Comparison of ENCODE assay signal across 10 mouse cellular contexts in genomic region chr5:114371731-114372473, GRCm38 (mm10). TPM values are rescaled to one million over a fixed set of nuclear protein-coding genes. Genes with fewer than 3 reads are reported as not detected.
A peak's percentile ranks its signal among the peaks of the same experiment; 100 is the strongest.
DNase-seq lines count a peak whose midpoint lies in the region; ATAC-seq and TF ChIP-seq lines count a peak whose summit lies in the region.
"Had no signal": no experiment of that assay in that cellular context is flagged by ENCODE, and none has a peak within 500 bp of the region (broad histone marks: within the 10 kb centered on the region; RNA-seq: fewer than 3 reads in every experiment).

No protein-coding gene starts in this region.

- peak overlapping the region; percentile 73 for H3K27ac ChIP-seq in kidney, adult 2 months (ENCODE audit: insufficient read depth, low read depth, low read length)
- peak overlapping the region; percentile 66 for H3K27ac ChIP-seq in embryonic facial prominence, embryonic 11.5 days (replicated peaks; ENCODE audit: low read depth, low read length)
- peak overlapping the region; percentile 28 for H3K27ac ChIP-seq in macrophage
- H3K27ac ChIP-seq: midbrain, embryonic 12.5 days had no signal

- no peak overlapping the region for H3K4me3 ChIP-seq in kidney, adult 2 months (ENCODE audit: insufficient read depth, low read depth, low read length)
- H3K4me3 ChIP-seq in embryonic facial prominence, embryonic 11.5 days (ENCODE audit: low read depth, low read length): no peak overlapping the region
- no peak overlapping the region for H3K4me3 ChIP-seq in macrophage (ENCODE audit: inconsistent target)
- H3K4me3 ChIP-seq: midbrain, embryonic 12.5 days had no signal

- no peak for TF ChIP-seq POLR2A in kidney, adult 2 months (IDR thresholded peaks at IDR 0.05; ENCODE audit: low read depth, low read length)

- 61% methylated on average over 25 of the region's 25 CpGs for WGBS in kidney, adult 2 months
- 46% methylated on average over 25 of the region's 25 CpGs for WGBS in embryonic facial prominence, embryonic 11.5 days
- 45% methylated on average over 25 of the region's 25 CpGs for WGBS in macrophage (ENCODE audit: missing documents)

- no peaks in the 10 kb centered on the region for H3K27me3 ChIP-seq in kidney, adult 2 months (replicated peaks; ENCODE audit: control insufficient read depth, insufficient read depth, low read length)
- H3K27me3 ChIP-seq in embryonic facial prominence, embryonic 11.5 days (ENCODE audit: control insufficient read depth, insufficient read depth, low read length): no peaks in the 10 kb centered on the region
- H3K27me3 ChIP-seq: midbrain, embryonic 12.5 days had no signal

- no peak for DNase-seq in kidney, adult 2 months
- no peak for DNase-seq in kidney, adult 8-10 months
- DNase-seq in embryonic facial prominence, embryonic 11.5 days (ENCODE audit: low spot score): peak; percentile 29
- peak; percentile 44 for DNase-seq in kidney, postnatal 10 days
- DNase-seq in gastrocnemius, postnatal 4 days (ENCODE audit: low spot score in 2 of 2): no peak
- no peak for DNase-seq in cerebellum, adult 9-10 months
- DNase-seq: thymus, postnatal 25 days had no signal

- no peaks in the 10 kb centered on the region for H3K36me3 ChIP-seq in kidney, adult 2 months (ENCODE audit: control insufficient read depth, insufficient read depth, low read length)
- peaks cover 22% of the 10 kb centered on the region for H3K36me3 ChIP-seq in embryonic facial prominence, embryonic 11.5 days (replicated peaks; ENCODE audit: control insufficient read depth, insufficient read depth, low read depth, low read length)
- H3K36me3 ChIP-seq in macrophage (ENCODE audit: inconsistent target): peaks cover 49% of the 10 kb centered on the region

- no peaks in the 10 kb centered on the region for H3K9me3 ChIP-seq in embryonic facial prominence, embryonic 11.5 days (replicated peaks; ENCODE audit: control insufficient read depth, low read length)
- H3K9me3 ChIP-seq: midbrain, embryonic 12.5 days had no signal

- peaks cover 16% of the 10 kb centered on the region for H3K4me1 ChIP-seq in kidney, adult 2 months (ENCODE audit: control insufficient read depth, insufficient read depth, low read length)
- peaks cover 15% of the 10 kb centered on the region for H3K4me1 ChIP-seq in embryonic facial prominence, embryonic 11.5 days (ENCODE audit: control insufficient read depth, insufficient read depth, low read length)

- no peak for ATAC-seq in embryonic facial prominence, embryonic 11.5 days (replicated peaks; ENCODE audit: insufficient number of reproducible peaks, low FRiP score, low TSS enrichment, low read depth)
- no peak for ATAC-seq in activated CD4-positive, CD25-positive, alpha-beta regulatory T cell, adult 4 months

- H3K9ac ChIP-seq in embryonic facial prominence, embryonic 11.5 days (replicated peaks; ENCODE audit: low read length): no peak overlapping the region
- H3K9ac ChIP-seq: midbrain, embryonic 12.5 days had no signal

- no peak for TF ChIP-seq CTCF in kidney, adult 2 months (conservative IDR thresholded peaks at IDR 0.05; ENCODE audit: insufficient read depth, insufficient read length, low read depth, low read length)

- peaks cover 71% of the 10 kb centered on the region for H3K79me2 ChIP-seq in macrophage (ENCODE audit: inconsistent target)

- H3K4me2 ChIP-seq in embryonic facial prominence, embryonic 11.5 days (ENCODE audit: low read depth, low read length): no peak overlapping the region
- H3K4me2 ChIP-seq: midbrain, embryonic 12.5 days had no signal

RNA-seq across cellular contexts. Expression of gene Kctd10, which starts 8.4 kb away (rescaled TPM):
- polyA plus RNA-seq in kidney, adult 2 months (2012; rRNA removed): 63.5 and 63.8 TPM in 2 replicates
- 110 TPM in 2 replicates for polyA plus RNA-seq in embryonic facial prominence, embryonic 11.5 days (2014; fragmentation: Nextera tagmentation; extraction: Ambion mirVana)
- 10 to 100 TPM; 18.2 to 92.9 (median 31.0) TPM for total RNA-seq in macrophage (2018; cell fraction: chromatin; rRNA removed)
- total RNA-seq in macrophage (2018; cell fraction: cytosol; rRNA removed): 10 to 100 TPM; 43.9 to 93.6 (median 53.8) TPM
- 100 to 1,000 TPM in 1 of 26 experiments, 10 to 100 TPM in 25; 28.5 to 105 (median 41.2) TPM for total RNA-seq in macrophage (2018; cell fraction: nucleus; rRNA removed)
- polyA plus RNA-seq in macrophage (2018): 35.6 to 52.1 TPM (median 46.0 TPM) in 3 replicates
- total RNA-seq in gastrocnemius, postnatal 4 days (2021): 10 to 100 TPM; 38.0 to 40.7 TPM
- polyA plus RNA-seq in activated CD4-positive, CD25-positive, alpha-beta regulatory T cell, adult 4 months (2017; shearing (Covaris generic)): 10 to 100 TPM; 54.7 to 70.7 TPM

RNA-seq across cellular contexts. Expression of gene Ube3b, which starts 8.5 kb away (rescaled TPM):
- polyA plus RNA-seq in kidney, adult 2 months (2012; rRNA removed): 70.9 and 81.9 TPM in 2 replicates
- 42.3 and 44.9 TPM in 2 replicates for polyA plus RNA-seq in embryonic facial prominence, embryonic 11.5 days (2014; fragmentation: Nextera tagmentation; extraction: Ambion mirVana)
- total RNA-seq in macrophage (2018; cell fraction: chromatin; rRNA removed): 100 to 1,000 TPM in 1 of 26 experiments, 10 to 100 TPM in 25; 35.8 to 103 (median 51.7) TPM
- 10 to 100 TPM; 27.3 to 58.6 (median 40.6) TPM for total RNA-seq in macrophage (2018; cell fraction: cytosol; rRNA removed)
- total RNA-seq in macrophage (2018; cell fraction: nucleus; rRNA removed): 10 to 100 TPM; 30.3 to 65.5 (median 42.2) TPM
- polyA plus RNA-seq in macrophage (2018): 30.9 to 38.3 TPM (median 37.2 TPM) in 3 replicates
- 10 to 100 TPM; 54.2 to 59.3 TPM for total RNA-seq in gastrocnemius, postnatal 4 days (2021)
- 10 to 100 TPM; 20.5 to 28.7 TPM for polyA plus RNA-seq in activated CD4-positive, CD25-positive, alpha-beta regulatory T cell, adult 4 months (2017; shearing (Covaris generic))

Comparison
In these comparisons a context has a peak if more than half of its experiments do, and no peak if none do; other contexts are left out.
1. DNase-seq: peak in embryonic facial prominence, embryonic 11.5 days (single experiment) and kidney, postnatal 10 days (single experiment); none in kidney, adult 2 months (single experiment), kidney, adult 8-10 months (0 of 2), gastrocnemius, postnatal 4 days (0 of 2) and cerebellum, adult 9-10 months (single experiment).
2. Peak in every context shown above with its lines, with median percentiles within 50 percentile points of each other: H3K27ac ChIP-seq.